Mouse (Mus musculus) layer of hippocampus, adult 2 months (tissue): ENCODE data around the gene Ccdc88c. TPM values are rescaled to one million over a fixed set of nuclear protein-coding genes. Genes with fewer than 3 reads are reported as not detected.
A peak's percentile ranks its signal among the peaks of the same experiment; 100 is the strongest.
"Not testable (repeated sequence)": the region's sequence is repeated elsewhere in the genome, so short reads cannot be mapped to it uniquely, and the experiment has no call there.

ENCODE experiments used
- DNase-seq, 2 experiments: peaks; one replicate each; pipeline ENCODE4 v3.0.0; 2022; ENCODE audit warnings: low spot score in 2 of 2
- H3K27ac ChIP-seq: fragments of 200-600 bp; 2 replicates; pipeline ENCODE4 v1.8.1; 2022
- H3K4me3 ChIP-seq: fragments of 200-600 bp; 2 replicates; pipeline ENCODE4 v1.8.1; 2022; ENCODE audit warnings: mild to moderate bottlenecking
- CTCF ChIP-seq: fragments of 200-600 bp; conservative IDR thresholded peaks from 2 replicates; pipeline ENCODE4 v1.8.1; 2022; ENCODE audit warnings: antibody characterized with exemption, mild to moderate bottlenecking, moderate library complexity
- total RNA-seq, 2 experiments: library from RNA; stranded (reverse); gene quantifications; 2 replicates each; pipeline ENCODE4 v1.2.3; 2021

The Ccdc88c gene
- total RNA-seq, 2 experiments from 2014 or later = 24.3 to 33.7 TPM

DNA sequence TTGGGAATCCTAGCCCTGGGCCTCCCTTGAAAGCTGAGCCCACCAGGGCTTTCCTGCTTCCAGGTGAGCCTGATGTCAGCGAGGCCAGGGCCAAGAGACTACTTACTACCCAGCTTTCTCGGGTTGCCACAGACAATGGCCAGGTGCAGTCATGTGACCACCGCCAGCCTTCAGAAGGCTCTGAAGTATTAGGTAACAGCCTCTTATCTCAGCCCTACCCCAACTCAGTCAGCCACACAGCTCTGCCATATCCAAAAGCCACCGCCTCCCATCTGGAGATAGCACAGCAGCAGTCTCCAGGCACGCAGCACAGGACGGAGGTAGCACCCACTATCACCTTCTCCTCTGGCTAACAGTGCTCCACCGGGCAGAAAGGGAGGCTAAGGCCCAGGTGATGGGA, 3.5 kb downstream of the Ccdc88c start:
- no peak overlapping the region for H3K4me3 ChIP-seq
- no peak for TF ChIP-seq CTCF
- DNase-seq = no peak
- H3K27ac ChIP-seq = peak overlapping the region; percentile 61; the same call in 1 of the 2 replicates

GRCm38 (mm10) chr12:101024824-101025223, 4.0 kb downstream of the Ccdc88c start:
- no peak for DNase-seq
- peak overlapping the region; percentile 61; the same call in 1 of the 2 replicates for H3K27ac ChIP-seq
- TF ChIP-seq CTCF = no peak
- no peak overlapping the region for H3K4me3 ChIP-seq

GRCm38 (mm10) chr12:101023143-101023542, 5.7 kb downstream of the Ccdc88c start:
- DNase-seq = no peak
- H3K4me3 ChIP-seq = no peak overlapping the region
- TF ChIP-seq CTCF = no peak
- peak overlapping the region; percentile 43; the same call in 1 of the 2 replicates for H3K27ac ChIP-seq

DNA sequence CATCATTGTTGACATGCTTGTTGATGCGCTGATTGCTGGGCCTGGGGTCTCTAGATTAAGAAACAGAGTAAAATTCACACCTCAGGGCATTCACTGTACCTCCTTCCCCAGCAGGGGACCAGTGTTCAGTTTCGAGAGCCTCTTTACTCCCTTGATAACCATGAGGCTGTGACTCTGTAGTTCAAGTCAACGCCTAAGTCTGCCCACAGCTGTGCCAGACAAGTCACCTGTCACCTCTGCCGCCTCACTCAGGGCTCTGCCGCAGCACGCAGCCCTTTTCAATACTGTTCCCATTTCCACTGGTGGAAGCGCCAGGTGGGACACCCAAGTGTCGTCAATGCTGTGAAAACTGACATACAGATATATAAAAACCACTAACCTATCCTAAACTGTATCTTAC, 6.5 kb downstream of the Ccdc88c start:
- no peak for DNase-seq
- Histone ChIP-seq H3K4me3 (no peak overlapping the region), H3K27ac (no peak overlapping the region)
- TF ChIP-seq CTCF = no peak

- no peak for TF ChIP-seq CTCF
- H3K27ac ChIP-seq = 0 out of 2 replicates have a peak overlapping the region, but pooled peaks have one; percentile 7
- H3K4me3 ChIP-seq = no peak overlapping the region
- no peak for DNase-seq
Measured at GRCm38 (mm10) chr12:101021484-101022226, 7.2 kb downstream of the Ccdc88c start.

DNA sequence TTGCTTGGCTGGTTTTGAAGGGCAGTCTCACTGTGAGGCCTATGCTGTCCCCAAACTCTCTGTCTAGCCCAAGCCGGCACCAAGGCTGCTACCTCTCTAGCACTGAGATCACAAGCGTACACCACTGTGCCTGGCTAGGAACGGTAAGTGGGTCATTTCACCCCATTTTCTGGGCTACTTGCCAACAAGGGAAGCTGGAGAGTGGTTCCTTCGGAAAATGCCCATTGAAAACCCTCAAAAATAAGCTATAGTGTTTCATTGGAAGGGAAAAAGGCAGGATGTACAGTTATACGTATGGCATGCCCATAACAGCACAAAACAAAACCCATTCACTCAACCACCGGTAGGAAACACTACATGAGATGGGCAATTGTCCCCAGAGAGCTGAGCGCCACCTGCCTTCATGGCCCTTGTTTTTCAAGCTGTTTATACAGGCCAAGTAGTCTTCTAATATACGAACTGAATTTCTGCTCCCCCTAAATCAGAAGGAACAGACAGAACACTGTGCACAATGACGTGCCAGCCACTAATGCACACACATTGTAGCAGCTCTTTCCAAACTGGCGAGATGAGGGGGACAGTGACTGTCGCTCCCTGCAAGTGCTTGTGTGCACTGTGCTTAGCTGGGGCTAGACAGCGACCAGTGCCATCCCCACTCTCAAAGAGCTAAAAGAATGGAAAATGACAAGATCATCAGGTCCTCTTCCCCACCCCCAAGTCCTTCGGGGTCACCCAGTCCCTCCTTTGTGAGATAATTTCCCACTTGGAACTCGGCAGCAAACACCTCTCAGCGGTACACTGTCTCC, 8.4 kb downstream of the Ccdc88c start:
- Histone ChIP-seq H3K4me3 (no peak overlapping the region), H3K27ac (peak overlapping the region; percentile 28; the same call in 1 of the 2 replicates)
- 0 out of 2 replicates have a peak, but pooled peaks have one; percentile 13 for TF ChIP-seq CTCF
- DNase-seq = no peak

- DNase-seq = no peak
- Histone ChIP-seq H3K27ac (no peak overlapping the region), H3K4me3 (no peak overlapping the region)
- no peak for TF ChIP-seq CTCF
Measured at GRCm38 (mm10) chr12:101019443-101019842, 9.4 kb downstream of the Ccdc88c start.

DNA sequence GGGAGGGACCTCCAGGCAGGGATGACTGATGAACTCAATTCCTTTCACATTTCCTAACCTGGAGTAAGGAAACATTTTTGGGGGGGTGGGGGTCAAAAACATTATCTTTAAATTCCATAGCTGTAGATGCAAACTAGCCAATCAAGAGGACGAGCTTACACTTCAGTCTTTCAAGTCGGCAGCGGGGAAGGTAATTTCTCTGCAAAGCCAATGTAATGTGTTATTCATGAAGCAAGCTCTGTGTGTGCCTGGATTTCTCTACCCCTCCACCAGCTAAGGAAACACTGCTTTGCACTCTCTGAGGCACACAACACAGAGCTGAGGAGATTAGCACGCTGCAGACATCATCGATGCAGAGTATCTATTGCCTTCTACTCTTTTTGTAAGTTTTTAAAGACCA, 9.8 kb downstream of the Ccdc88c start:
- H3K4me3 ChIP-seq = no peak overlapping the region
- no peak overlapping the region for H3K27ac ChIP-seq
- TF ChIP-seq CTCF = no peak
- DNase-seq = no peak

- Histone ChIP-seq H3K4me3 (no peak overlapping the region), H3K27ac (0 out of 2 replicates have a peak overlapping the region, but pooled peaks have one; percentile 10)
- DNase-seq = no peak
- TF ChIP-seq CTCF = peak; percentile 38
Measured at GRCm38 (mm10) chr12:101017971-101018371, 10.9 kb downstream of the Ccdc88c start.

- Histone ChIP-seq H3K4me3 (no peak overlapping the region), H3K27ac (no peak overlapping the region)
- TF ChIP-seq CTCF = no peak
- DNase-seq = no peak
Measured at GRCm38 (mm10) chr12:101016412-101016928, 12.4 kb downstream of the Ccdc88c start.

DNA sequence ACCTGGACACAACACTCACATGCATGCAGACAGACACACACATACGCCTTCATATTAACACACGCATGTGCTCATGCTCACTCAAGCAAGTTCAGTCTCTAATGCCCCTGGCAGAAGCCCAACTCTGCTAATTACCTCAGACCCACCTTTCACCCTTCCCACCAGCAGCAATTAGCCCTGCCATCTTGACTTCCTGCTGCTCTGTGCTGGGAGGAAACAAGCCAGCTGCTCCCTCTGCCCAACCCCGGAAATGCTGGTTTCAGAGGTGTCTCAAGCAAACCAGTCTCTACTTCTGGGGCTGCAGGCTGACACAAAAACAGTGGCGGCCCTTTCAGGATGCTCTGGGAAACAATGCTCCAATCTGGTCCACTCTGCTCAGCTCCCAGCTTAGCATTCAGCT, 12.9 kb downstream of the Ccdc88c start:
- no peak for TF ChIP-seq CTCF

GRCm38 (mm10) chr12:101015165-101015560, 13.7 kb downstream of the Ccdc88c start:
- DNase-seq = no peak
- peak overlapping the region; percentile 32; the same call in 1 of the 2 replicates for H3K27ac ChIP-seq
- no peak for TF ChIP-seq CTCF
- H3K4me3 ChIP-seq = no peak overlapping the region

More for the DNA sequence above, 12.9 kb downstream of the Ccdc88c start:
- Histone ChIP-seq H3K4me3 (no peak overlapping the region), H3K27ac (no peak overlapping the region)
- no peak for DNase-seq

- no peak for TF ChIP-seq CTCF
- DNase-seq = no peak
- no peak overlapping the region for H3K4me3 ChIP-seq
- H3K27ac ChIP-seq = peak overlapping the region; percentile 32; the same call in 1 of the 2 replicates
Measured at GRCm38 (mm10) chr12:101014549-101015164, 14.2 kb downstream of the Ccdc88c start.

DNA sequence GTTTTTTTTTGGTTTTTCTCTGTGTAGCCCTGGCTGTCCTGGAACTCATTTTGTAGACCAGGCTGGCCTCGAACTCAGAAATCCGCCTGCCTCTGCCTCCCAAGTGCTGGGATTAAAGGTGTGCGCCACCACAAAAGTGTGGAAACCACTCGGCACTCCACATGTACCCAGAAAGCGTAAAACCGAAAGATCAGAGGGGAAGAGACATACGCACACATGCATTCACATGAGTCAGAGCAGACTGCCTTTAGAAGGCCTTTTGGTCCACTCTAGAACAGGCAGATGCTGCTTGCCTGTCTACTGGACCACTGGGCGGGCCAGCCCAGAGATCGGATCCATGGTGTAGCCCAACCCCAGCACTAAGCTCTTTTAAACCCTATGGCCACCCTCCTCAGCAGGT, 15.2 kb downstream of the Ccdc88c start:
- DNase-seq, H3K4me3 ChIP-seq, H3K27ac ChIP-seq: not testable (repeated sequence)
